Mouse (Mus musculus) forelimb bud, embryonic 11.5 days (tissue): ENCODE measurements at regions not wholly inside any gene's neighbourhood (a gene's known extent, or its start where the extent isn't known, plus 50 kb on each side); places are given as distances from the start of the nearest gene placed in this dataset.
A peak's percentile ranks its signal among the peaks of the same experiment; 100 is the strongest.

ENCODE experiments used
- DNase-seq: peaks from one replicate; pipeline ENCODE4 v3.0.0-alpha.2; 2012; ENCODE audit warnings: low read depth, low spot score

- no peak for DNase-seq
Observed at GRCm38 (mm10) chr2:45249658-45250057, 132.5 kb upstream of the Zeb2 start.

GRCm38 (mm10) chr2:45246061-45246945 lies 129.1 kb upstream of the Zeb2 start:
- DNase-seq = no peak

GRCm38 (mm10) chr2:45245506-45245905 lies 128.3 kb upstream of the Zeb2 start:
- no peak for DNase-seq

GRCm38 (mm10) chr2:45244491-45244890 lies 127.3 kb upstream of the Zeb2 start:
- no peak for DNase-seq

GRCm38 (mm10) chr2:45239501-45240292 lies 122.5 kb upstream of the Zeb2 start:
- DNase-seq = no peak

- DNase-seq = no peak
Observed at GRCm38 (mm10) chr2:45239001-45239400, 121.8 kb upstream of the Zeb2 start.

GRCm38 (mm10) chr2:45236168-45236700 lies 119.0 kb upstream of the Zeb2 start:
- DNase-seq = no peak

- DNase-seq = no peak
Observed at GRCm38 (mm10) chr2:45234148-45234547, 117.0 kb upstream of the Zeb2 start.

- DNase-seq = no peak
Observed at GRCm38 (mm10) chr2:45230351-45231209, 113.4 kb upstream of the Zeb2 start.

- no peak for DNase-seq
Observed at GRCm38 (mm10) chr2:45229501-45229900, 112.3 kb upstream of the Zeb2 start.

- peak; percentile 89 for DNase-seq
Observed at GRCm38 (mm10) chr2:45227276-45227944, 110.2 kb upstream of the Zeb2 start.

GRCm38 (mm10) chr2:45226045-45226370 lies 108.8 kb upstream of the Zeb2 start:
- no peak for DNase-seq

GRCm38 (mm10) chr2:45225364-45226044 lies 108.3 kb upstream of the Zeb2 start:
- no peak for DNase-seq

- DNase-seq = no peak
Observed at GRCm38 (mm10) chr2:45222213-45222612, 105.0 kb upstream of the Zeb2 start.

GRCm38 (mm10) chr2:45219851-45220250 lies 102.7 kb upstream of the Zeb2 start:
- DNase-seq = no peak

GRCm38 (mm10) chr2:45212833-45213232 lies 95.6 kb upstream of the Zeb2 start:
- no peak for DNase-seq

GRCm38 (mm10) chr2:45208526-45208925 lies 91.3 kb upstream of the Zeb2 start:
- no peak for DNase-seq

- no peak for DNase-seq
Observed at GRCm38 (mm10) chr2:45205756-45206155, 88.6 kb upstream of the Zeb2 start.

GRCm38 (mm10) chr2:45205211-45205610 lies 88.0 kb upstream of the Zeb2 start:
- peak; percentile 64 for DNase-seq

- no peak for DNase-seq
Observed at GRCm38 (mm10) chr2:45197955-45198631, 80.9 kb upstream of the Zeb2 start.
